Mouse (Mus musculus): ENCODE data around the gene Ints7. TPM values are rescaled to one million over a fixed set of nuclear protein-coding genes. Genes with fewer than 3 reads are reported as not detected.
A peak's percentile ranks its signal among the peaks of the same experiment; 100 is the strongest.

Gene Ints7
- polyA plus RNA-seq, 1 experiment = 12.2 TPM

GRCm38 (mm10) chr1:191567859-191568258 lies 7.6 kb upstream of the Ints7 start:
- Histone ChIP-seq H3K4me3 (ENCODE audit: insufficient read depth, low read depth, low read length) (no peak overlapping the region), H3K4me1 (ENCODE audit: control insufficient read depth, insufficient read depth, low read length) (no peaks in the 10 kb centered on the region; the same call in 1 of the 2 replicates), H3K27ac (ENCODE audit: insufficient read depth, low read depth, low read length) (no peak overlapping the region), H3K36me3 (ENCODE audit: control insufficient read depth, insufficient read depth, low read length) (no peaks in the 10 kb centered on the region), H3K27me3 (replicated peaks; ENCODE audit: control insufficient read depth, insufficient read depth, low read length) (no peaks in the 10 kb centered on the region)
- peak; percentile 56 for DNase-seq
- peak; percentile 46; the same call in 1 of the 2 replicates for TF ChIP-seq CTCF (conservative IDR thresholded peaks at IDR 0.05; ENCODE audit: insufficient read depth, insufficient read length, low read depth, low read length)
- no peak for TF ChIP-seq POLR2A (IDR thresholded peaks at IDR 0.05; ENCODE audit: low read depth, low read length)
- 89% methylated on average over 1 of the region's 1 CpGs for WGBS

- no peaks in the 10 kb centered on the region; the same call in 1 of the 2 replicates for H3K4me1 ChIP-seq (ENCODE audit: control insufficient read depth, insufficient read depth, low read length)
- H3K27ac ChIP-seq (ENCODE audit: insufficient read depth, low read depth, low read length) = no peak overlapping the region
- H3K36me3 ChIP-seq (ENCODE audit: control insufficient read depth, insufficient read depth, low read length) = no peaks in the 10 kb centered on the region
- no peaks in the 10 kb centered on the region for H3K27me3 ChIP-seq (replicated peaks; ENCODE audit: control insufficient read depth, insufficient read depth, low read length)
- no peak for DNase-seq
- 97% methylated on average over 2 of the region's 2 CpGs for WGBS
- no peak overlapping the region for H3K4me3 ChIP-seq (ENCODE audit: insufficient read depth, low read depth, low read length)
- TF ChIP-seq POLR2A (IDR thresholded peaks at IDR 0.05; ENCODE audit: low read depth, low read length) (no peak), CTCF (conservative IDR thresholded peaks at IDR 0.05; ENCODE audit: insufficient read depth, insufficient read length, low read depth, low read length) (no peak)
Observed at GRCm38 (mm10) chr1:191569625-191570024, 5.8 kb upstream of the Ints7 start.

- H3K4me1 ChIP-seq (ENCODE audit: control insufficient read depth, insufficient read depth, low read length) = no peaks in the 10 kb centered on the region; the same call in 1 of the 2 replicates
- no peak overlapping the region for H3K4me3 ChIP-seq (ENCODE audit: insufficient read depth, low read depth, low read length)
- H3K27ac ChIP-seq (ENCODE audit: insufficient read depth, low read depth, low read length) = no peak overlapping the region
- no peak for DNase-seq
- TF ChIP-seq POLR2A (IDR thresholded peaks at IDR 0.05; ENCODE audit: low read depth, low read length) = no peak
- TF ChIP-seq CTCF (conservative IDR thresholded peaks at IDR 0.05; ENCODE audit: insufficient read depth, insufficient read length, low read depth, low read length) = no peak
- no peaks in the 10 kb centered on the region for H3K36me3 ChIP-seq (ENCODE audit: control insufficient read depth, insufficient read depth, low read length)
- H3K27me3 ChIP-seq (replicated peaks; ENCODE audit: control insufficient read depth, insufficient read depth, low read length) = no peaks in the 10 kb centered on the region
- WGBS = 92% methylated on average over 3 of the region's 3 CpGs
Observed at GRCm38 (mm10) chr1:191570415-191570814, 5.0 kb upstream of the Ints7 start.

GRCm38 (mm10) chr1:191573906-191574639 lies 1.4 kb upstream of the Ints7 start:
- Histone ChIP-seq H3K4me1 (ENCODE audit: control insufficient read depth, insufficient read depth, low read length) (peaks cover 10% of the 10 kb centered on the region), H3K27me3 (replicated peaks; ENCODE audit: control insufficient read depth, insufficient read depth, low read length) (no peaks in the 10 kb centered on the region), H3K27ac (ENCODE audit: insufficient read depth, low read depth, low read length) (no peak overlapping the region), H3K36me3 (ENCODE audit: control insufficient read depth, insufficient read depth, low read length) (no peaks in the 10 kb centered on the region), H3K4me3 (ENCODE audit: insufficient read depth, low read depth, low read length) (no peak overlapping the region)
- TF ChIP-seq POLR2A (IDR thresholded peaks at IDR 0.05; ENCODE audit: low read depth, low read length) = no peak
- TF ChIP-seq CTCF (conservative IDR thresholded peaks at IDR 0.05; ENCODE audit: insufficient read depth, insufficient read length, low read depth, low read length) = no peak
- DNase-seq = no peak
- WGBS = 9% methylated on average over 13 of the region's 13 CpGs

GRCm38 (mm10) chr1:191574871-191575457 lies 472 bp upstream of the Ints7 start:
- Histone ChIP-seq H3K27me3 (replicated peaks; ENCODE audit: control insufficient read depth, insufficient read depth, low read length) (no peaks in the 10 kb centered on the region), H3K4me1 (ENCODE audit: control insufficient read depth, insufficient read depth, low read length) (peaks cover 10% of the 10 kb centered on the region), H3K4me3 (ENCODE audit: insufficient read depth, low read depth, low read length) (peak overlapping the region; percentile 63), H3K27ac (ENCODE audit: insufficient read depth, low read depth, low read length) (no peak overlapping the region), H3K36me3 (ENCODE audit: control insufficient read depth, insufficient read depth, low read length) (no peaks in the 10 kb centered on the region)
- WGBS = under 1% methylated on average over 52 of the region's 52 CpGs
- no peak for TF ChIP-seq POLR2A (IDR thresholded peaks at IDR 0.05; ENCODE audit: low read depth, low read length)
- no peak for TF ChIP-seq CTCF (conservative IDR thresholded peaks at IDR 0.05; ENCODE audit: insufficient read depth, insufficient read length, low read depth, low read length)
- peak; percentile 43 for DNase-seq

- 82% methylated on average over 3 of the region's 3 CpGs for WGBS
- DNase-seq = no peak
- no peak for TF ChIP-seq POLR2A (IDR thresholded peaks at IDR 0.05; ENCODE audit: low read depth, low read length)
- TF ChIP-seq CTCF (conservative IDR thresholded peaks at IDR 0.05; ENCODE audit: insufficient read depth, insufficient read length, low read depth, low read length) = no peak
- no peaks in the 10 kb centered on the region for H3K27me3 ChIP-seq (replicated peaks; ENCODE audit: control insufficient read depth, insufficient read depth, low read length)
- peaks cover 10% of the 10 kb centered on the region for H3K4me1 ChIP-seq (ENCODE audit: control insufficient read depth, insufficient read depth, low read length)
- H3K4me3 ChIP-seq (ENCODE audit: insufficient read depth, low read depth, low read length) = no peak overlapping the region
- H3K27ac ChIP-seq (ENCODE audit: insufficient read depth, low read depth, low read length) = no peak overlapping the region
- no peaks in the 10 kb centered on the region; the same call in 1 of the 2 replicates for H3K36me3 ChIP-seq (ENCODE audit: control insufficient read depth, insufficient read depth, low read length)
Observed at GRCm38 (mm10) chr1:191579524-191579923, 4.1 kb downstream of the Ints7 start.

GRCm38 (mm10) chr1:191581641-191582040 lies 6.2 kb downstream of the Ints7 start:
- H3K27ac ChIP-seq (ENCODE audit: insufficient read depth, low read depth, low read length) = no peak overlapping the region
- DNase-seq = no peak
- H3K36me3 ChIP-seq (ENCODE audit: control insufficient read depth, insufficient read depth, low read length) = no peaks in the 10 kb centered on the region; the same call in 1 of the 2 replicates
- H3K4me1 ChIP-seq (ENCODE audit: control insufficient read depth, insufficient read depth, low read length) = peaks cover 8% of the 10 kb centered on the region
- WGBS = 79% methylated on average over 4 of the region's 4 CpGs
- TF ChIP-seq CTCF (conservative IDR thresholded peaks at IDR 0.05; ENCODE audit: insufficient read depth, insufficient read length, low read depth, low read length) = no peak
- TF ChIP-seq POLR2A (IDR thresholded peaks at IDR 0.05; ENCODE audit: low read depth, low read length) = no peak
- no peak overlapping the region for H3K4me3 ChIP-seq (ENCODE audit: insufficient read depth, low read depth, low read length)
- H3K27me3 ChIP-seq (replicated peaks; ENCODE audit: control insufficient read depth, insufficient read depth, low read length) = no peaks in the 10 kb centered on the region
